Comparison of ENCODE assay signal across 8 mouse cellular contexts in the genomic region with DNA sequence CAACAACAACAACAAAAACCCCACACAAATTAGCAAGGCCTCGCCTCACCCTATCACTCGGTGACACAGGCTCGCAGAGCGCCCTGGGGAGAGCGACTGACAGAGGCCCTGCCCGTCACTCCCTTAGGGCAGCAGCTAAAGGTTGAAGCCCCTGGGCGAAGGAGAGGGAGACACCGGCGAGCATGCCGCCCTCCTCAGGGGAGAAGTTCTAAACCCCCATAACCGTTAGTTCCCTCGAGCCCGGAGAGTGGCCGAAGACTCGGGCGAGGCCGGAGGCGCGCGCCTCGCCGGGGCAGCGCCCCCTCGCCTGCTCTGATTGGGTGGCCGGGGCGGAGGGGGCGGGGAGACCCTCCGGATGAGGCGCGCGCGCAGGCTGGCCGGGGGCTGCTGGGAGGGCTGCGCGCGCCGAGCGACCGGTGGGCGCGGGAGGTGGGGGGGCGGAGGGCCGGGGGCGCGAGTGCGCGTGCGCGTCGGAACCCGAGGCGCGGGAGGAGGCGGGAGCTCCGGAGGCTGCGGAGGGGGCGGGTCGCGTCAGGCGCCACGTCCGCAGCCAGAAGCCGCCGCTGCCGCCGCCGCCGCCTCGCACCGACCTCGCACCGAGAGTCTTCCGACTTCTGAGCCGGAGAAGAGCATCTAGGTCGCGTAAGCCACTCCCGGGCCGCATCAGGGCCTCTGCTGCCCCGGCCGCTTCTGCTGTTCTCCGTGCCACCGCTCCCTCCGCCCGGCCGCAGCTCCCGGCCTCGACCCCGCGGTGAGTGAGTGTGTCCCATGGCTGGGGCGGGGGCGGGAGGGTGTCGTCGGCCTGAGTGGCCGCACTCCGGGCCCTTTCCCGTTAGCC. TPM values are rescaled to one million over a fixed set of nuclear protein-coding genes. Genes with fewer than 3 reads are reported as not detected.
A peak's percentile ranks its signal among the peaks of the same experiment; 100 is the strongest.
DNase-seq lines count a peak whose midpoint lies in the region; ATAC-seq and TF ChIP-seq lines count a peak whose summit lies in the region.

TSS of gene Fhl4 (minus strand) at position 249 of the 838 bp plus-strand sequence.
TSS of gene Tmem263 (plus strand) at position 381 of the 838 bp plus-strand sequence.

- DNase-seq in 416B (ENCODE audit: low read depth) = peak; percentile 87
- DNase-seq in adrenal gland, postnatal 4 days (ENCODE audit: low spot score in 2 of 2) = peak; percentile 70 to 82
- DNase-seq in heart, adult 2 months = peak; percentile 90
- peak; percentile 82 for DNase-seq in kidney, adult 2 months
- peak; percentile 98 for DNase-seq in midbrain, embryonic 14.5 days
- DNase-seq in spleen, adult 12 weeks (ENCODE audit: low spot score) = peak; percentile 72

- no peaks in the 10 kb centered on the region for H3K9me3 ChIP-seq in embryonic facial prominence, embryonic 13.5 days
- H3K9me3 ChIP-seq in limb, embryonic 12.5 days = no peaks in the 10 kb centered on the region
- H3K9me3 ChIP-seq in midbrain, embryonic 14.5 days (ENCODE audit: control insufficient read depth, low read length) = no peaks in the 10 kb centered on the region

- H3K27me3 ChIP-seq in embryonic facial prominence, embryonic 13.5 days = no peaks in the 10 kb centered on the region
- H3K27me3 ChIP-seq in heart, adult 2 months (ENCODE audit: control insufficient read depth, insufficient read depth, low read length) = no peaks in the 10 kb centered on the region
- H3K27me3 ChIP-seq in kidney, adult 2 months (replicated peaks; ENCODE audit: control insufficient read depth, insufficient read depth, low read length) = no peaks in the 10 kb centered on the region
- H3K27me3 ChIP-seq in limb, embryonic 12.5 days = no peaks in the 10 kb centered on the region
- no peaks in the 10 kb centered on the region for H3K27me3 ChIP-seq in midbrain, embryonic 14.5 days (ENCODE audit: control insufficient read depth, insufficient read depth, low read length)

- peak within 1 kb of the TSS; percentile 96 for H3K4me3 ChIP-seq in embryonic facial prominence, embryonic 13.5 days
- peak within 1 kb of the TSS; percentile 91 for H3K4me3 ChIP-seq in heart, adult 2 months
- peak within 1 kb of the TSS; percentile 94 for H3K4me3 ChIP-seq in kidney, adult 2 months (ENCODE audit: insufficient read depth, low read depth, low read length)
- peak within 1 kb of the TSS; percentile 97 for H3K4me3 ChIP-seq in limb, embryonic 12.5 days (replicated peaks)
- H3K4me3 ChIP-seq in midbrain, embryonic 14.5 days (replicated peaks; ENCODE audit: low read depth, low read length) = peak within 1 kb of the TSS; percentile 95

- TF ChIP-seq CTCF in heart, adult 2 months (IDR thresholded peaks at IDR 0.05) = no peak
- no peak for TF ChIP-seq CTCF in kidney, adult 2 months (conservative IDR thresholded peaks at IDR 0.05; ENCODE audit: insufficient read depth, insufficient read length, low read depth, low read length)

- no peaks in the 10 kb centered on the region for H3K36me3 ChIP-seq in embryonic facial prominence, embryonic 13.5 days
- H3K36me3 ChIP-seq in heart, adult 2 months (ENCODE audit: control insufficient read depth, insufficient read depth, low read length) = no peaks in the 10 kb centered on the region; the same call in 1 of the 2 replicates
- H3K36me3 ChIP-seq in kidney, adult 2 months (ENCODE audit: control insufficient read depth, insufficient read depth, low read length) = no peaks in the 10 kb centered on the region
- H3K36me3 ChIP-seq in limb, embryonic 12.5 days = 0 out of 2 replicates have a peak, but pooled peaks cover 3% of the 10 kb centered on the region
- no peaks in the 10 kb centered on the region for H3K36me3 ChIP-seq in midbrain, embryonic 14.5 days (ENCODE audit: control insufficient read depth, insufficient read depth, low read length)

- peak within 1 kb of the TSS; percentile 88 for H3K27ac ChIP-seq in embryonic facial prominence, embryonic 13.5 days
- peak within 1 kb of the TSS; percentile 88 for H3K27ac ChIP-seq in heart, adult 2 months
- H3K27ac ChIP-seq in kidney, adult 2 months (ENCODE audit: insufficient read depth, low read depth, low read length) = peak within 1 kb of the TSS; percentile 26; the same call in 1 of the 2 replicates
- peak within 1 kb of the TSS; percentile 88 for H3K27ac ChIP-seq in limb, embryonic 12.5 days
- H3K27ac ChIP-seq in midbrain, embryonic 14.5 days (replicated peaks; ENCODE audit: low read depth, low read length) = peak within 1 kb of the TSS; percentile 89

- H3K79me2 ChIP-seq in heart, adult 2 months (replicated peaks; ENCODE audit: control insufficient read depth, insufficient read depth, low read length) = no peaks in the 10 kb centered on the region; the same call in 1 of the 2 replicates

- under 1% methylated on average over 83 of the region's 96 CpGs for WGBS in embryonic facial prominence, embryonic 13.5 days
- under 1% methylated on average over 79 of the region's 96 CpGs for WGBS in heart, adult 2 months
- 1% methylated on average over 92 of the region's 96 CpGs for WGBS in kidney, adult 2 months
- under 1% methylated on average over 78 of the region's 96 CpGs for WGBS in limb, embryonic 12.5 days
- under 1% methylated on average over 75 of the region's 96 CpGs for WGBS in midbrain, embryonic 14.5 days

- TF ChIP-seq POLR2A in heart, adult 2 months (IDR thresholded peaks at IDR 0.05; ENCODE audit: insufficient read depth, low read depth, low read length) = peak; percentile 76
- TF ChIP-seq POLR2A in kidney, adult 2 months (IDR thresholded peaks at IDR 0.05; ENCODE audit: low read depth, low read length) = no peak

- H3K4me1 ChIP-seq in embryonic facial prominence, embryonic 13.5 days = peaks cover 10% of the 10 kb centered on the region
- peaks cover 2% of the 10 kb centered on the region for H3K4me1 ChIP-seq in heart, adult 2 months (ENCODE audit: control insufficient read depth, insufficient read depth, low read length)
- peaks cover 3% of the 10 kb centered on the region; the same call in 1 of the 2 replicates for H3K4me1 ChIP-seq in kidney, adult 2 months (ENCODE audit: control insufficient read depth, insufficient read depth, low read length)
- peaks cover 18% of the 10 kb centered on the region for H3K4me1 ChIP-seq in limb, embryonic 12.5 days (replicated peaks)
- H3K4me1 ChIP-seq in midbrain, embryonic 14.5 days (ENCODE audit: control insufficient read depth, insufficient read depth, low read length) = peaks cover 11% of the 10 kb centered on the region; the same call in 1 of the 2 replicates

- intact Hi-C loops in heart, adult 2 months (cut with DNase I) = loop anchor here (2.0 to 5.0 kb wide), 2 partner anchors 85 to 186 kb away; partner anchors contain the start of genes Cry1 and Ric8b

- no peak for TF ChIP-seq EP300 in heart, adult 2 months (IDR thresholded peaks at IDR 0.05; ENCODE audit: insufficient read depth, low read depth, low read length)

- peak within 1 kb of the TSS; percentile 79 for H3K4me2 ChIP-seq in embryonic facial prominence, embryonic 13.5 days
- H3K4me2 ChIP-seq in limb, embryonic 12.5 days = peak within 1 kb of the TSS; percentile 85
- H3K4me2 ChIP-seq in midbrain, embryonic 14.5 days (ENCODE audit: low read length) = peak within 1 kb of the TSS; percentile 69

- ATAC-seq in embryonic facial prominence, embryonic 13.5 days (ENCODE audit: insufficient number of reproducible peaks, insufficient read depth, low FRiP score, low TSS enrichment, low read depth) = peak; percentile 95
- ATAC-seq in limb, embryonic 12.5 days (ENCODE audit: insufficient number of reproducible peaks, insufficient read depth, low FRiP score, low TSS enrichment, low read depth) = peak; percentile 90
- peak; percentile 95 for ATAC-seq in midbrain, embryonic 14.5 days (ENCODE audit: low FRiP score, low TSS enrichment)

- peak within 1 kb of the TSS; percentile 97 for H3K9ac ChIP-seq in embryonic facial prominence, embryonic 13.5 days
- peak within 1 kb of the TSS; percentile 95 for H3K9ac ChIP-seq in heart, adult 2 months (ENCODE audit: low read depth, low read length)
- peak within 1 kb of the TSS; percentile 92 for H3K9ac ChIP-seq in limb, embryonic 12.5 days (replicated peaks)
- H3K9ac ChIP-seq in midbrain, embryonic 14.5 days (replicated peaks; ENCODE audit: low read length) = peak within 1 kb of the TSS; percentile 85

RNA-seq across cellular contexts. Expression of gene Fhl4, which starts in this region (rescaled TPM):
- total RNA-seq in adrenal gland, postnatal 4 days (2021) = 1 to 10 TPM in 1 of 2 experiments, under 1 TPM in 1; 0.92 to 1.3 TPM
- polyA plus RNA-seq in embryonic facial prominence, embryonic 13.5 days (2015; fragmentation: Nextera tagmentation; extraction: Ambion mirVana) = 1.2 and 1.4 TPM in 2 replicates
- under 1 TPM; 0.27 to 0.39 TPM for total RNA-seq in heart, adult 2 months (2021)
- 0.84 and 1.3 TPM in 2 replicates for polyA plus RNA-seq in heart, adult 2 months (2012; rRNA removed)
- polyA plus RNA-seq in kidney, adult 2 months (2012; rRNA removed) = 0.28 and 0.33 TPM in 2 replicates
- polyA plus RNA-seq in limb, embryonic 12.5 days (2016; fragmentation: Nextera tagmentation; extraction: Ambion mirVana) = 0.79 and 0.95 TPM in 2 replicates
- polyA plus RNA-seq in midbrain, embryonic 14.5 days (2014; fragmentation: Nextera tagmentation; extraction: Ambion mirVana) = 2.7 and 3.0 TPM in 2 replicates

RNA-seq across cellular contexts. Expression of gene Tmem263, which starts in this region (rescaled TPM):
- 10 to 100 TPM; 30.4 to 33.0 TPM for total RNA-seq in adrenal gland, postnatal 4 days (2021)
- 110 and 123 TPM in 2 replicates for polyA plus RNA-seq in embryonic facial prominence, embryonic 13.5 days (2015; fragmentation: Nextera tagmentation; extraction: Ambion mirVana)
- 10 to 100 TPM; 13.5 to 16.8 TPM for total RNA-seq in heart, adult 2 months (2021)
- polyA plus RNA-seq in heart, adult 2 months (2012; rRNA removed) = 3.9 and 7.3 TPM in 2 replicates
- polyA plus RNA-seq in kidney, adult 2 months (2012; rRNA removed) = 2.3 and 2.5 TPM in 2 replicates
- polyA plus RNA-seq in limb, embryonic 12.5 days (2016; fragmentation: Nextera tagmentation; extraction: Ambion mirVana) = 106 and 109 TPM in 2 replicates
- polyA plus RNA-seq in midbrain, embryonic 14.5 days (2014; fragmentation: Nextera tagmentation; extraction: Ambion mirVana) = 41.2 and 50.6 TPM in 2 replicates

Comparison
In these comparisons a context has a peak if more than half of its experiments do, and no peak if none do; other contexts are left out.
1. Peak in every context shown above with its lines: DNase-seq, ATAC-seq, H3K4me3 ChIP-seq and H3K27ac ChIP-seq.
2. H3K27ac ChIP-seq: peak in every context shown above with its lines; median percentile 89 in midbrain, embryonic 14.5 days; 88 in embryonic facial prominence, embryonic 13.5 days; 88 in heart, adult 2 months; 88 in limb, embryonic 12.5 days; 26 in kidney, adult 2 months.